Mouse (Mus musculus): ENCODE measurements around the gene Kcmf1.
A peak's percentile ranks its signal among the peaks of the same experiment; 100 is the strongest.

Gene Kcmf1

DNA sequence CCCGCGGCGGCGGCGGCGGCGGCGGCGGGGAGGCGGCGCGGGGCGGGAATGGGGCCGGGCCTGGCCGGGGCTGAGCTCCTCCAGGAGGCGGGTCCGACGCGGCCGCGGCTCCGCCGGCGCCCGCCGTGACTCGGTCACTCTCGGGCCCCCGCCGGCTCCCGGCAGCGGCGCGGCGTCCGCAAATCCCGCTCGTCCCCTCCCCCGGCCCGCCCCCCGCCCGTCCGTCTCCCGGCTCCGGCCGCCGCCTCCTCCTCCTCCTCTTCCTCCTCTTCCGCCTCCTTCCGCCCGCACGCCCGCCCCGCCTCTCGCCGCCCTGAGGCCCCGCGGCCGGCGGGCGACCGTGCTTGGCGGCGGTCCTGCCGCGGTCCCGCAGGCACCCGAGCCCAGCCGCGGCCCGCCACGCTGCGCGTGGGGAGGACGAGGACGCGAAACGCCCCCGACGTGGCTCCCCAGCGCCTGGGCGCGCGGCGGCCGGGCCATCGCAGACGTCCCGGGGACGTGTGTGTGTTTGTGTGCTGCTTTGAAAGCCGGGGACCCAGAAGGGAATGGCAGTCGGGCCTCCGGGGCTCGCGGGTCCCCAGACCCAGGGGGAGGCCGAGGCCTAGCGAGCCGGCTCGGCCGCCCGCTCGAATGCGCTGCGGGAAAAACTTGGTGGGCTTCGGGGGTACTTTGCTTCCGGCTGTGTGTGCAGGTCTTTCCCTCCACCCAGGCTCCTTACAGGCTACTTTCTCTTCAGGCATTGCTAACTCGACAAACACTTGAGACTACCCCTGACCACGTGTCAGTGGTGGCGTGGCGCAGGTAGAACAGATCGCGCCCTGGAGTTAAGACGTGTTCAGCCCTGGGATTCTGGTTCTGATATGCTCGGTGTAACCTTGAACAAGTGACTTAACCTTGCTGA lies at the start of gene Kcmf1:
TSS of gene Kcmf1 (minus strand) at position 199 of the 901 bp plus-strand sequence.
- DNase-seq, result peak; percentile 81

DNA sequence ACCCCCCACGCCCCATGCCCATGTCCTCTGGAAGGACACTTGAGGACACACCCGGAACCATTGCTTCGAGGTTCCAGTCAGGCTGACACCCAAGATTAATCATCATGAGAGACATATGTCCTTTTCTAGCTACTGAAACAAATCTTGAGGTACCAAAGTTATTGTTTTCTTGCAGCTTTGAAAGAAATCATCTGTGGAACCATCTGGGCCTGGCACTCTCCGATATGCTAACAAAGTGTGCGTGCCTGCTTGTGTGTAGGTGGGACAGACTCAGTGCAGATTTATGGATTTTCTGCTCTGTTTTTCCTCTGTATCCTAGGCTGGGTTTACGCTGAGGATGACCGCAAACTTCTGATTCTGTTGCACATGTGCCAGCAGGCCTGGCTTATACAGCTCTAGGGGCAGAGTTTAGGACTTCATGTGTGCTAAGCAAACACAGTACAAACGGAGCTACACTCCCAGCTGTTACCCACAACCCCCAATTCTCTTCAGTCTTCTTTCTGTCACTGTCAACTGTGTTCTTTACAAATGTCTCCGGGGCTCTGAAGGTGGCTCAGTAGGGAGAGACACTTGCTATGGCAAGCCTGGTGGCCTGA lies 49.5 kb upstream of the Kcmf1 start:
- no peak for DNase-seq

DNA sequence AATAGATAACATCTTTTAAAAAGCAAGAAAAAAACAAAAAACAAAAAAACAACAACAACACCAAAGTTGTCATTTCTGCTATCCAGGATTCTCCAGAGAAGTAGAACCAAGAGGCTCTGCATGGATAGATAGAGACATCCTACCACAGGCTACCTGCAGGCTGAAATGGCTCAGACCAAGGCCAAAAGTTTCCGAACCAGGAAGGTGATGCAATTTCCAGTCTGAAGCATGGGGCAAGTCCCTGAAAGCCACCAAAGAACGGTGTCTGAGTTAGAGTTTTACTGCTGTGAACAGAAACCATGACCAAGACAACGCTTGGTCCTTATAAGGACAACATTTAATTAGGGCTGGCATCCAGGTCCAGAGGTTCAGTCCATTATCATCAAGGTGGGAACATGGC lies 48.6 kb upstream of the Kcmf1 start:
- DNase-seq, result no peak

- DNase-seq, result peak; percentile 59
Measured at GRCm38 (mm10) chr6:72947960-72948359, 48.2 kb upstream of the Kcmf1 start.

GRCm38 (mm10) chr6:72940493-72940892 lies 40.7 kb upstream of the Kcmf1 start:
- peak; percentile 89 for DNase-seq

GRCm38 (mm10) chr6:72937859-72938258 lies 38.1 kb upstream of the Kcmf1 start:
- DNase-seq, result no peak

GRCm38 (mm10) chr6:72937430-72937829 lies 37.7 kb upstream of the Kcmf1 start:
- DNase-seq, result no peak

DNA sequence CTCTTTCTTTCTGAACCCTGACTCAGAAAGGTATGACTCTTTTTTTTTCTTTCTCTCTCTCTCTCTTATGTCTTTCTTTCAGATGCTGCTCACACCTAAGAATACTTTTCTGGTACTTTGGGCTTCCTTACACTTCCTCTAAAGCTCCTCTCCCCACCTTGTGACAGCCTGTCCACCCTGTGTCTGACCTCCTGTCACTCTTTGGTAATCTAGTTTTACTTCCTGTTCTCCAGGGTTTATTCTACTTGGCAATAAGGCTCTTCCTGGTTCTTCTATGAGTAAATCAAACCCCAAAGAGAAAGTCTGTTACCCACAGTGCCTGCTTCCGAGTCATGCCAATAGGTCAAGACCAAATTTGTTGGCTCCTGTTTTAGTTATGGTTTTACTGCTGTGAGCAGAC lies 33.2 kb upstream of the Kcmf1 start:
- DNase-seq, result peak; percentile 33

GRCm38 (mm10) chr6:72931533-72931932 lies 31.8 kb upstream of the Kcmf1 start:
- no peak for DNase-seq

DNA sequence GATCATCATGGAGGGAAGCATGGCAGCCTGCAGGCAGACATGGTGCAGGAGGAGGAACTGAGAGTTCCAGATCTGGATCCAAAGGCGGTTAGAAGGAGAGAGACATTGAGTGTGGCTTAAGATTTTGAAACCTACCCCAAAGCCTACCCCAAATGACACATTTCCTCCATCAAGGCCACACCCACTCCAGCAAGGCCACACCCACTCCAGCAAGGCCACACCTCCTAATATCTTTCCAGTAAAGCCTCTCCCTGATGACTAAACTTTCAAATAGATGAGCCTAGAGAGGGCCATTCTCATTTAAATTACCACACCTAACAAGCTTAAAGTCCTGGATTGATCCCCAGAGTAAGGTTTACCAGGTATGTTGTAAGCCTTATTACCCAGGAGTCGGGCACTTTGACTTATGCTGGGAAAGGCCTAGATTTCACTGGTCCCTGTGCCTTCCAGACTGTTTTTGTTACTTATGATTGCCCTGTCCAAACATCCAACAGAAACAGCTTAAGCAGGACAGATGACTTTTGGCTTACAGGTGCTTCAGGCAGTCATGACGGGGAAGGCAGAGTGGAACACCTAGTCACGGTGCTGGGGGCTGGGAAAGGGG lies 30.1 kb upstream of the Kcmf1 start:
- DNase-seq, result no peak

- peak; percentile 76 for DNase-seq
Measured at GRCm38 (mm10) chr6:72926755-72927482, 27.1 kb upstream of the Kcmf1 start.

- no peak for DNase-seq
Measured at GRCm38 (mm10) chr6:72926031-72926430, 26.3 kb upstream of the Kcmf1 start.

DNA sequence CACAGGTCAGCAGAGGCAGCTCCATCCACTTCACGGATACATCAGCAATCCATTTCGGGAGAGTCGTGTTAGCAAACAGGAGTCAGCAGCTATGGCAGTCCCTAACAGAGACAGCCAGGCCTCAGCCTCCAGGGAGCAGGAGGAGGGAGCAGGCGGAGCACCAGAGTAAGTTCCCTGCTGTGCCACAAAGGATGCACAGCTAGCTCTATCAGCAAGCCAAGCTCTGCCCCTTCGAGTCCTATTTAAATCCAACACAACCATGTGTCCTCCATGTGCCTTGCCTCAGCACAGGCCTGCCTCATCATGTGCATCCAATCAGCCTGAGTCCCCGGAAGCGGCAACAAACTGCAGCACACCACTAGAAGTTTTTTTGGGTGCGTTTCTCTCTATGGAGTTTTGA lies 23.6 kb upstream of the Kcmf1 start:
- no peak for DNase-seq

DNA sequence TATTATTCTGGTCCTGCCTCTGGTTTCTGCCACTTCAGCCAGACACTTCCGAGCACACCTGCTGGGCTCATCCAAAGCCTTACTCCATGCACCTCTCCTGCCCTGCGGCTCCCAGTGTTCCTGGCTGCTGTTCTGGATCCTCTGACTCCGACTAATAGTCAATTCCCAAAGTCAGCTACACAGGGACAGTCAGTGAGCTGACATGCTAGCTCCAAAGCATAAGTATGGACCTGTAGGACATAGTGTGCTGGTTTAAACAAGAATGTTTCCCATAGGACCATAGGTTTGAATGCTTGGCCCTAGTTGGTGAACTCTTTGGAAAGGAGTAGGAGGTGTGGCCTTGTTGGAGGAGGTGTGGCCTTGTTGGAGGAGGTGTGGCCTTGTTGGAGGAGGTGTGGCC lies 21.3 kb upstream of the Kcmf1 start:
- DNase-seq, result no peak

- DNase-seq, result no peak
Measured at GRCm38 (mm10) chr6:72918510-72919033, 18.8 kb upstream of the Kcmf1 start.

DNA sequence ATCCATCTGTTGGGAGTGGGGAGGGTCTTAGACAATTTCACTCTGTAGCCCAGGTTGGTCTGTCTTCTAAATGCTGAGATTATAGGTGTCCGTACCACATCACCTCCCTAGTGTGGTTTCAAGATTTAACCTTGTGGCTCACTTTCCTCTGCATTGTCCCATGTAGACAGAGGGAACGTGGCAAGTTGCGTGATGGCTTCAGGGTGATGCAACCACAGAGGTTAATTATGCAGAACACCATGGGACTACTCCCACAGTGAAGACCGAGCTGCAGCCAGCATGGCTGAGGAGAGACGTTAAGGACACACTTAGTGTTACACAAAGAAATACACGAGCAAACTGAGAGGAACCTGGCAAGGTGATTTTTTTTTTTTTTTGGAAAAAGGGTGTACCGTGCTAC lies 16.6 kb upstream of the Kcmf1 start:
- no peak for DNase-seq

- no peak for DNase-seq
Measured at GRCm38 (mm10) chr6:72914087-72914749, 14.4 kb upstream of the Kcmf1 start.

DNA sequence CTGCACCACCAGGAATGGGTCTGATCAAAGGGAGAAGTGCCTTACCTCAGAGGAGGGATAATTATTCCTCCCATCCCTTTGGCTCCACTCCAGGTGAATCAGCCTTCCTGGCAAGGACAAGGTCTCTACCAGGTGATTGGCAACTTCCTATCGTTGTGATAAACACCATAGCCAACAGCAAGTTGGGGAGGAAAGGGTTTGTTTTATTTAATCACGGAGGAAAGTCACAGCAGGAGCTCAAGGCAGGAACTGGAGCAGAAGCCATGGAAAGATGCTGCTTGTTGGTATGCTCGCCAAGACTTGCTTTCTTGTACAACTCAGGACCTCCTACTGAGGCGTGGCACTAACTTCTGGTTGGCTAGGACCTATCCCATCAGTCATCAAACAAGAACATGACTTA lies 11.5 kb upstream of the Kcmf1 start:
- no peak for DNase-seq

GRCm38 (mm10) chr6:72902254-72902990 lies 2.6 kb upstream of the Kcmf1 start:
- DNase-seq, result no peak

DNA sequence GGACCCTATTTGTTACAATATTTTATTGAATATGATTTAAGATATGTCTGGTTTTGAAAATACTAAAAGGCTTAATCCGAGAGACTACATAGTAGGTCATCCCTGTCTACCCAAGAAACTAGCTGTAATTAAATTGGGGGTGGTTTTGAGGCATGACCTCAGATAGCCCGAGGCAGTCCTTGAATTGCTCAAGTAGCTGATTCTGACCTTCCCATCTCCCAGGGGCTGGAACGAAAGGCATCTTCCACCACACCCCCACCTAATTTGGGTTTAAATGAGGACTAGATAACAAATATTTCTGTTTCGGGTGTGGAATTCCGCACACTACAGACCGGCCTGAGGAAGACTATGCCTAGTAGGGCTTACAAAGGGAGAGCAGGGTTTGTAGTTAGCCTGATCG lies 1.2 kb upstream of the Kcmf1 start:
- DNase-seq, result no peak

DNA sequence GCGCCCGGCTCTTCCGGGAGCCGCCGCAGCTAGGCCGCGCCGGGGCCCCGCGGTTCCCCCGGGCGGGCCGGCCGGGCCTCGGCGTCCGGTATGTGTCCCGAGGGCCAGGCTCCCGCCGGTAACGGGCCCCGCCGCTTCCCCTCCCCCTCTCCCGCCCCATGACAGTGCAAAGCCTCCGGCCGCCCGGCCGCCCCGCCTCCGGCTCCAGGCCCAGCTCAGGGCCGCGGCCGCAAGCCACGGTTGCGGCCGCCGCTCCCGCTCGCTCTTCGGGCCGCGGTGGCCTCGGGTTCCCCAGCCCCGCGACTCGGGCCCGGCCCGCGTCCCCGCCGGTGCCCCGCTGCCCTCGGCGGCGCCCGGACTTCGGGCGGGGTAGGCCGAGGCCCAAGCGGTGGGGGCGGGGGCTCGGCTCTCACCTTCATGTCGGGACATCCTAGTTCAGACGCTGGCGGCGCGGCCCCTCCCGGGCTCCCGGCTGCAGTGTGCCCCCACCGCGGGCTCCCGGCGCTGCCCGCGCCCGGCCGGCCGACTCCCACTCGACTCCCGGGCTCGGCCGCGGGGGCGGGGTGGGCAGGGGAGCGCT lies 488 bp downstream of the Kcmf1 start:
- peak; percentile 63 for DNase-seq
